Mouse (Mus musculus) adrenal gland, postnatal 14 days (tissue): Measurements from ENCODE around the gene Amelx. TPM values are rescaled to one million over a fixed set of nuclear protein-coding genes. Genes with fewer than 3 reads are reported as not detected.

ENCODE experiments used
- DNase-seq: peaks from one replicate; pipeline ENCODE4 v3.0.0; 2021; ENCODE audit warnings: mixed read lengths
- long read RNA-seq, 2 experiments: library from polyadenylated mRNA; stranded (forward); transcript quantifications; one replicate each; pipeline ENCODE4 v2.0.0; 2021
- total RNA-seq: library from RNA; stranded (reverse); gene quantifications from 2 replicates; pipeline ENCODE4 v1.2.3, GENCODE M21; 2021

The Amelx gene
- total RNA-seq: not detected in 2 replicates
- long read RNA-seq, experiment 1: 0 reads
- long read RNA-seq, experiment 2: 0 reads

GRCm38 (mm10) chrX:169187100-169187499, at the start of gene Amelx:
Gene Amelx (minus strand): TSS chrX:169187200.
- DNase-seq: no peak

DNA sequence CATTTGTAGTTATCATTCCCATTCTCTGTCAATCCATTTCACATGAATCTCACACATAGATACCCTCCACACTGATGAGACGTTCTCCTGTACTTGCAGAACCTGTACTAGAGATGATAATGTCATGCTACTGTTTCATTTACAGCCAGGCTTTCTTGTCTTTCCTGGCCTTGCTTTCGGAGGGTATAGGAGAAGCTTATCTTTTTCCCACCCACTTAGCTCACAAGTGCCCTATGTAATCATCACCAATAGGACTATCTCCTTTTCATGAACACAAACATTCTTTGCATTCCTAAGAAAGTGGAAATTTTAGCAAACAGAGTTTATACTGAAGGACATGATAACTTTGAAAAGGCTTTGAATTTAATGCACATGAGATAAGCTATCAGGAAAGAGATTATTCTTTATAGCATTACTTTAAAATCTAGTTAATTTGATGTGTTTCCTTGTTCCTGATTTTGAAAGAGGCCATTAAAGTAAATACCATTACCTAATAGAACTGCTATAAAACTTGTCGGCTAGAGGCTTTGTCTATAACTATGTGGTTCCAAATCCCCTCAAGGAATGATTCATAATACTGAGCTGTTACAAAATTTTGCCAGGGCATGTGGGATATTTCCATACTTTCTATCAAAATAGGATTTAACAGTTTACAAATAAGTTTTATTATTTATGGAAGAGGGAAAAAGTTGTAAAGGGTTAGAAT, 35.5 kb upstream of the Amelx start:
- no peak for DNase-seq

DNA sequence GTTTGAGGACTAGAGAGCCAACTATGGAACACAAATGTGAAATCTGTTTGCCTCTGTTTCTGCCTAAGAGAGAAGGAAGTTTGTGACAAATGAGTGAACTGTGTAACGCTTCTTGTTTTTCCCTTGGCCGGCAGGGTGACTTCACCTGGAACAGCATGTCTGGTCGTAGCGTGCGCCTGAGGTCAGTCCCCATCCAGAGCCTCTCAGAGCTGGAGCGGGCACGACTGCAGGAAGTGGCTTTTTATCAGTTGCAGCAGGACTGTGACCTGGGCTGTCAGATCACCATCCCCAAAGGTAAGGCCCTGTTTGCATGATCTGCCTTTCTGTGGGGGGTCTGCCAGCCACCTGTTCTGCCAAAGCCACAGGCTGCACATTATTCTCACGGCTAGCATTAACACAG, 33.1 kb upstream of the Amelx start:
- DNase-seq: no peak

DNA sequence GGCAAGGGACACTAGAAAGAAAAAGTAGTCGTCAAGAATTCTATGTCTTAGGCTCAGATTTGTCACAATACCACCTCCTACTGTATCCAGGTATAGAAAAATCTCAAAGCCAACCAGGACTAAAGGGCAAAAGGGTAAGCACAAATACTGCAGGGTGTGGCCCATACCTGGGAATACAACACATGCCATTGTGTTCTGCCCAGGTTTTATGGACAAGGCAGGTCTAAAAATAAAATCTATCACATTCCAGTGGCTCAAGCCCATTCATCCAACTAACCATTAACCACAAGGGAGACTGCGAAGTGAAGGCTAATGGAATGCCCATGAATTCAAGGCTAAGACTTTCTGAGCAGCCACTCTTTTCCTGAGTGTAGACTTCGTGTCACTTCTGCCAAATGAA, 23.0 kb upstream of the Amelx start:
- DNase-seq: no peak

DNA sequence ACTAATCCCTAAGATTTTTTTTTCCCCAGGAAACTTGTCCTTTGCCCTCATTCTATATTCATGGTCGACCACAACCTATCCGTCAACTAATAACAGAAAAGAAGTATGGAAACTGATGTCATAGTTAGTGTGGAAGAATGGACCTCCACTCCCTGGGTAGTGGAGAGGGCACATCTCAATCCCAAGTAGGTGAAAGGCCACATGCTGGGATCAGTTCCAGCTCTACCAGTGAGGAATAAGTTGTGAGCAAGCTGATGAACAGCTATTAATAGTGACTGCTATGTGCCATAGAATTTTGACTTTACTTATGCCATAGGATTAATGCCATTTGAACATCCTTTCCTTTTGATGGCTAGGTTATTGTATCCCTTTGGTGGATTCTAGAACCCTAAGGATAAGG, 8.4 kb downstream of the Amelx start:
- no peak for DNase-seq

GRCm38 (mm10) chrX:169173796-169174195, 13.2 kb downstream of the Amelx start:
- no peak for DNase-seq

GRCm38 (mm10) chrX:169170981-169171380, 16.0 kb downstream of the Amelx start:
- DNase-seq: peak; percentile 9

DNA sequence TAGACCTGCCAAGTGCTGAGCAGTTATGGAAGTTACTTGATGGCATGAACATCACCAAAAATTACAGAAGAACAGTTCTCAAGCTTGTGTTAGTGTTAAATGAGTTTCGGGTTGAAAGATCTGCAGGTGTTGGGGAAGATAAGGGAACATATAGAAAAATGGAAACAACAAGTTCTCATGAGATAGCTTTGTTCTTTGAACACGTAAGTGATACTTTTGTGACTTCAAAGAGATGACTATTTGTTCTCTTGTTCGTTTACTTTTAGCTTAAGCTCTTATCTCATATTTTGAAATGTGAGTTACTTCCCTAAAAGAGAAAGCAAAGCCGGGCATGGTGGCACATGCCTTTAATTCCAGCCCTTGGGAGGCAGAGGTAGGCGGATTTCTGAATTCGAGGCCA, 28.6 kb downstream of the Amelx start:
- DNase-seq: no peak

GRCm38 (mm10) chrX:169153805-169154204, 33.2 kb downstream of the Amelx start:
- no peak for DNase-seq

GRCm38 (mm10) chrX:169140467-169140866, 46.5 kb downstream of the Amelx start:
- no peak for DNase-seq

DNA sequence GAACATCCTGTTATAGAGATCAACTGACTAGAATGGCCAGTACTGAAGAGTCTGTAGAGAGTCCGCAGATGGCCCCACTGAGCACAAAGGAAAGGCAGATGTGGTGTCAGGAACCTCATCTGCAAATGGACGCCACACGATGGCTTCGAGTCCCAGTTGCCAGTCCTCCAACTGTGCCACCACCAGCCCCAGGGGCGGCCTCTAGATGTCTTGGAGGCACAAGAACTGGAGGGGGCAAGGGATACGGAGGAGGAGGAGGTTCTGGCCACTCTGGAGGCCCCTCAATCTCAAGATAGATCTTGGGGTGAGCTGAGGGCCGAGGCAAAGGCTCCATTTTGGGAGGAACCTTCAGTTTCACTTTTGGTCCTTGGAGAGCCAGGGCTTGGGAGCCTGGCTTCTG, 47.2 kb downstream of the Amelx start:
- no peak for DNase-seq

Other genes with a start within 250 kb of the Amelx start
- gene Hccs, start 133.2 kb upstream of the Amelx start, total RNA-seq: 39.4 and 43.5 TPM in 2 replicates